ENCODE assay signal across 9 mouse cellular contexts in the genomic region with DNA sequence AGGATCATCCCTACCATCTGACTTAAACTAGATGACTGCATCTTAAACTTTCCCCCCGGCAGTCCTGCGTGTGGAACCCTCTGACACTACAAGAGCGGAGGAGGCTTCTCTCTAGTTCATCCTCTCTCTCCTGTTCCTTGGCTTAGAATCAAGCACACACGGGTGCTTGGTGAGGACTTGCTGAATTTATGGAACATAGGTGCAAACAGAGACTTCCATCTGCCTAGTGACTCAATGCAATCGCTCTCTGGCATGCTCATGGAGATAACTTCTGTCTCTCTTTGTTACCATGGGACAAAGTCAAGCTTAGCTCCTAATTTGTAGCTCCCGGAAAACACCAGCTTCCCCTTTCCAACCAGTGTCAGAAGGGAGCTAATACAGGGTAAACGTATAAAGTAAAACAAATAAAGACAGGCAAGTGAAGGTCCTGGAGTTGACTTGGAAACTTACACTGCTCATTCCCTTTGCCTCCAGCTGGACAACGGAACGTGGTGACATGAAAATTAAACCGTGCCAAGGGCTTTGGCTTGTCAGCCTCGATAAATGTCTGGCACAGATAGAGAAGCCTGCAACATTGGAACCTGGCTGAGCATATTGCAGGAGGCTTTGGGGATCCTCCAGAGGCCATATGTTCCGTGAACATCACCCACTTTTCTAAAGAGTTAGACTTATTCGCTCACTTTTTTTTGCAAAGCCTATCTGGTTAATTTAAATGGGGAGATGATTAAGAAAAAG.
DNase-seq lines count a peak whose midpoint lies in the region; ATAC-seq and TF ChIP-seq lines count a peak whose summit lies in the region.
"Had no signal": no experiment of that assay in that cellular context is flagged by ENCODE, and none has a peak within 500 bp of the region (broad histone marks: within the 10 kb centered on the region; RNA-seq: fewer than 3 reads in every experiment).

No protein-coding gene starts in this region.

- ATAC-seq in hindbrain, embryonic 14.5 days (ENCODE audit: low FRiP score) = no peak
- ATAC-seq in hindbrain, embryonic 12.5 days (ENCODE audit: low FRiP score) = no peak
- ATAC-seq in heart, postnatal 0 days (ENCODE audit: insufficient read depth, low read depth) = no peak
- ATAC-seq: intestine, embryonic 15.5 days had no signal

- TF ChIP-seq CTCF in heart, postnatal 0 days (IDR thresholded peaks at IDR 0.05; ENCODE audit: low read depth) = no peak

- H3K27ac ChIP-seq in hindbrain, embryonic 14.5 days = no peak overlapping the region
- H3K27ac ChIP-seq in hindbrain, embryonic 12.5 days = no peak overlapping the region
- no peak overlapping the region for H3K27ac ChIP-seq in heart, postnatal 0 days (ENCODE audit: low read depth)
- H3K27ac ChIP-seq: intestine, embryonic 15.5 days had no signal

- DNase-seq in hindbrain, embryonic 14.5 days (ENCODE audit: low spot score) = peak; percentile 33
- peak; percentile 55 to 75 for DNase-seq in cerebellum, adult 18-20 months
- DNase-seq in heart, postnatal 0 days (ENCODE audit: low spot score) = peak; percentile 19
- DNase-seq in lung, postnatal 25 days (ENCODE audit: low spot score) = peak; percentile 1
- DNase-seq in right cerebral cortex, postnatal 14 days = no peak
- DNase-seq in right cerebral cortex, postnatal 25 days = no peak
- DNase-seq: thymus, postnatal 36 days had no signal

- H3K4me3 ChIP-seq in hindbrain, embryonic 14.5 days (replicated peaks; ENCODE audit: low read length) = no peak overlapping the region
- H3K4me3 ChIP-seq in hindbrain, embryonic 12.5 days = no peak overlapping the region
- H3K4me3 ChIP-seq in heart, postnatal 0 days (ENCODE audit: low read depth, low read length) = no peak overlapping the region
- H3K4me3 ChIP-seq: intestine, embryonic 15.5 days had no signal

- 86% methylated on average over 13 of the region's 13 CpGs for WGBS in hindbrain, embryonic 14.5 days
- WGBS in hindbrain, embryonic 12.5 days = 84% methylated on average over 13 of the region's 13 CpGs
- WGBS in heart, postnatal 0 days = 57% methylated on average over 13 of the region's 13 CpGs

- H3K36me3 ChIP-seq in hindbrain, embryonic 14.5 days (replicated peaks; ENCODE audit: control insufficient read depth, insufficient read depth) = no peaks in the 10 kb centered on the region
- no peaks in the 10 kb centered on the region for H3K36me3 ChIP-seq in hindbrain, embryonic 12.5 days
- H3K36me3 ChIP-seq in heart, postnatal 0 days (replicated peaks; ENCODE audit: control insufficient read depth, insufficient read depth, low read length) = no peaks in the 10 kb centered on the region
- H3K36me3 ChIP-seq: intestine, embryonic 15.5 days had no signal

- H3K27me3 ChIP-seq in hindbrain, embryonic 14.5 days (ENCODE audit: control insufficient read depth, insufficient read depth, low read length) = no peaks in the 10 kb centered on the region
- H3K27me3 ChIP-seq in hindbrain, embryonic 12.5 days = 0 out of 2 replicates have a peak, but pooled peaks cover 3% of the 10 kb centered on the region
- 0 out of 2 replicates have a peak, but pooled peaks cover 3% of the 10 kb centered on the region for H3K27me3 ChIP-seq in heart, postnatal 0 days (ENCODE audit: control insufficient read depth, insufficient read depth, low read length)
- H3K27me3 ChIP-seq: intestine, embryonic 15.5 days had no signal

- H3K4me2 ChIP-seq in hindbrain, embryonic 14.5 days (replicated peaks) = no peak overlapping the region
- no peak overlapping the region for H3K4me2 ChIP-seq in hindbrain, embryonic 12.5 days (replicated peaks)
- no peak overlapping the region for H3K4me2 ChIP-seq in heart, postnatal 0 days (ENCODE audit: low read depth, low read length)
- H3K4me2 ChIP-seq: intestine, embryonic 15.5 days had no signal

- no peak for TF ChIP-seq EP300 in heart, postnatal 0 days (IDR thresholded peaks at IDR 0.05; ENCODE audit: low read depth)

- H3K9ac ChIP-seq in hindbrain, embryonic 14.5 days = no peak overlapping the region
- H3K9ac ChIP-seq in hindbrain, embryonic 12.5 days = no peak overlapping the region
- H3K9ac ChIP-seq in heart, postnatal 0 days (replicated peaks; ENCODE audit: low read depth, low read length) = no peak overlapping the region
- H3K9ac ChIP-seq: intestine, embryonic 15.5 days had no signal

- H3K9me3 ChIP-seq in hindbrain, embryonic 14.5 days (ENCODE audit: control insufficient read depth, low read length) = no peaks in the 10 kb centered on the region
- no peaks in the 10 kb centered on the region for H3K9me3 ChIP-seq in hindbrain, embryonic 12.5 days (replicated peaks)
- no peaks in the 10 kb centered on the region for H3K9me3 ChIP-seq in heart, postnatal 0 days (replicated peaks; ENCODE audit: control insufficient read depth, low read length)
- H3K9me3 ChIP-seq: intestine, embryonic 15.5 days had no signal

- no peaks in the 10 kb centered on the region for H3K4me1 ChIP-seq in hindbrain, embryonic 14.5 days (replicated peaks; ENCODE audit: control insufficient read depth, insufficient read depth, low read length)
- H3K4me1 ChIP-seq in hindbrain, embryonic 12.5 days = no peaks in the 10 kb centered on the region
- peaks cover 4% of the 10 kb centered on the region; the same call in 1 of the 2 replicates for H3K4me1 ChIP-seq in heart, postnatal 0 days (ENCODE audit: control insufficient read depth, insufficient read depth)
- H3K4me1 ChIP-seq: intestine, embryonic 15.5 days had no signal

Comparison
In these comparisons a context has a peak if more than half of its experiments do, and no peak if none do; other contexts are left out.
1. DNase-seq: peak in hindbrain, embryonic 14.5 days (single experiment), cerebellum, adult 18-20 months (2 of 2), heart, postnatal 0 days (single experiment) and lung, postnatal 25 days (single experiment); none in right cerebral cortex, postnatal 14 days (single experiment) and right cerebral cortex, postnatal 25 days (single experiment).